Mouse (Mus musculus): ENCODE measurements around the gene Dcun1d4. TPM values are rescaled to one million over a fixed set of nuclear protein-coding genes. Genes with fewer than 3 reads are reported as not detected.

The Dcun1d4 gene
- total RNA-seq, 2 experiments from 2014 or later, result 37.9 to 57.2 TPM

DNA sequence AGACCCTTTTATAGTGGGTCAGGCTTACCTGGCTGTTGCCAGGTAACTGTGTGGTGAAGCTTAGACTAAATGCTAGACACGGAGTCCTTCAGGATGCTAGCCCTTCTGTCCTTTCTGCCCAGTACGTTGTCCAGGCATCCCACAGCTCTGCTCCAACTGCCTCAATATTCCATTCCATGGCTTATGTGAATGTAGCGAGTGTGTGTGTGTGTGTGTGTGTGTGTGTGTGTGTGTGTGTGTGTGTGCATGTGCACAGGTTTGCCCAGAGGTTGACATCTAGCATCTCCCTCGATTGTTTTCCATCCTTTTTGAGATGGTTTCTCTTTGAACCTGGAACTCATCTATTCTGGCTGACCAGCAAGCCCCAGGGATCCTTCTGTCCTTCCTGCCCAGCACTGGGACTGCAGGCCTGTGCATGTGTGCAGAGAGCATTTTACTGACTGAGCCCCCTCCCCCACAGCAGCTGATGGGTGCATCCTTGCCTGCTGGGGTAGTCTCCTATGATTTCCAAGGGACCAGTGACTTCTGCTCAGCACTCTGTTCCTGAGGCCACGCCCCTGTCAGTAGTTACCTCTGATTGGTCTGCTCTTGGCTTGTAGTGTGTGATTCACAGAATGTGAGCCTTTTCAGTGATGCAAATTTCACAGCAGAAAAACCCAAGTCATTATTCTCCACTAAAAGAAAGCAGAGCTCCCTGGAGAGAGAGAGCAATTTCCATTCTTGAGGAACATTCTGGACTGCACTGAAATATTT lies 118.3 kb downstream of the Dcun1d4 start:
- peak; percentile 39 to 59 for DNase-seq

GRCm38 (mm10) chr5:73599991-73600390 lies 119.2 kb downstream of the Dcun1d4 start:
- DNase-seq, result peak; percentile 53 to 58

DNA sequence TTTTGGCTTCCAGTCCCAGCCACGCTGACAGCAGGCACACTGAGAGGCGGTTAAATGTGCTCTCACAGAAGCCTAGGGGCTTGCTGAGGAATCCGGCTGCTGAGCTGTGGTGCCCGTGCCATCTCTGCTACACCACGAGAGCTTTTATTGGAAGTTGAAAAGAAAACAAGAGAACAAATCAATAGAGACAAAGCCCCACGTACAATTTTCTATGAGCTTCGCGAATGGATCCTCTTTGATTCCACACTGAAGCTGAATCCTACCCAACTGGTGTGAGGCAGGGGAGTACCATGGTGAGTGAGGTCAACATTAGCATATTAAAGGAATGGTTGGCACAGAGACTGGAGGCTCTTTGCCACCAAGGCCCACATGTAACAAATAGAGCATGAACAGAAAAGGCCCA lies 120.6 kb downstream of the Dcun1d4 start:
- DNase-seq, result no peak

GRCm38 (mm10) chr5:73602865-73603264 lies 122.1 kb downstream of the Dcun1d4 start:
- no peak for DNase-seq

DNA sequence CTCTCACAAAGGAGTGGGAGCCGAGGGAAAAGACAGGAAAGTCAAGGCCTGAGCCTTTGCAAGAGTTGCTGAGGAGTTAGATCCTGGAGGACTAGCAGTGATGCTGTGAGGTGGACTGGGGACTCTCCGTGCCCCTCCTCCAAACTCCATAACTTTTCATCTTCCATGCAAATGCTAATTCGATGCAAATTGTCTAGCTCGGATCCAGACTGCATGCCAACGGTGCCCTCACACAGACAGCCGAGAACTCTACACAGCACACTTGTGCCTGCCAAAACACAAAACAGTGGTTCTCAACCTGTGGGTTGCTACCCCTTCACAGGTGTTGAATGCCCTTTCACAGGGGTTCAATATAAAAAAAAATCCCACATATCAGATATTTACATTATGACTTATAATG lies 123.7 kb downstream of the Dcun1d4 start:
- no peak for DNase-seq

DNA sequence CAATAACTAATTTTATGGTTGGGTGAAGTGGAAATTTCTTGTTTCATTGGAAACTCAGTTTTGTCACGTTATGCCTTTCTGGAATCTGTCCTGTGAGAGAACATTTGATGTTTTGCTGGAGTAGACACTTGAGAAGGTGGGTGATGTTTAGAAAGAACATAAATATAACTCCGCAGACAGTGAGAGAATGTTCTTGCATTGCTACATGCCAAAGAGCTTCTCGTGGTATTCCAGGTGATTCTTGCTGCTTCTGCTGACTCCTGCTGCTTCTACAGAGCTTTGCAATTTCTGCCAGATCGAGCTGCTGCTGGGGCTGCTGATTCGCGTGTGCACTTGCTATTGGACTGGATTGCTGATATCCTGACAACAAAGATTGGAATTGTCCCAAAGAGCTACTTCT lies 124.2 kb downstream of the Dcun1d4 start:
- DNase-seq, result no peak

Other genes starting within 250 kb of the Dcun1d4 start
- 10 to 100 TPM; 44.1 to 45.3 TPM for gene Fryl, start 224.4 kb upstream of the Dcun1d4 start, total RNA-seq (2021)
- 100 to 1,000 TPM; 257 to 258 TPM for gene Ociad1, start 188.2 kb upstream of the Dcun1d4 start, total RNA-seq (2021)
- gene Ociad2, start 140.0 kb upstream of the Dcun1d4 start, total RNA-seq (2021), result 10 to 100 TPM; 17.6 to 19.9 TPM
- not detected for gene Cwh43, start 74.9 kb upstream of the Dcun1d4 start, total RNA-seq (2021)
- gene Lrrc66, start 151.5 kb downstream of the Dcun1d4 start, total RNA-seq (2021), result not detected
- gene Sgcb, start 166.8 kb downstream of the Dcun1d4 start, total RNA-seq (2021), result 10 to 100 TPM; 23.2 to 25.7 TPM
- gene Spata18, start 170.4 kb downstream of the Dcun1d4 start, total RNA-seq (2021), result under 1 TPM in 1 of 2 experiments, not detected in 1; 0.16 TPM

All from adrenal gland, postnatal 36 days (tissue).